Mouse (Mus musculus): Measurements from ENCODE around the gene Prr5l. TPM values are rescaled to one million over a fixed set of nuclear protein-coding genes. Genes with fewer than 3 reads are reported as not detected.

Gene Prr5l
- 1 to 10 TPM in 1 of 2 experiments, under 1 TPM in 1; 0.78 to 1.2 TPM for polyA plus RNA-seq (2017; shearing (Covaris generic))

DNA sequence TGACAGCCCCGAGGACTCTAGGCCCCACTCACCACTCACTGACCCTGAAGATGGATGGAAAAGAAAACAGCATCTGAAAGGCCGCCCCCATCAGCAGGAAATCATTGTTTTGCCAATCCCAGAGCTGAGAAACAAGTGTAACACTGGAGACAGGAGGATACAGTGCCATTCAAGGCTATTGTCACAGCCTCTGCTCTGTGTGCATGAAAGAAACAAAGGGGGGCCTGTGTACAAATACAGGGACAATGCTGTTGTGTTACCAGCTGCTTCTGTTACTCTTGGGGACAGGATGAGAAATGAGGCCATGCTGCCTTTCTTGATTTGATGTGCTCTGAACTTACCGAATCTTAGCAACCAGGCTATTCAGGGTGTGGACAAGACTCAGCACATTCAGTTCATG, at the start of gene Prr5l:
Gene Prr5l, minus strand, starts transcription at position 30 of the 400 bp plus-strand sequence.
- no peak for ATAC-seq

- no peak for ATAC-seq
Measured at GRCm38 (mm10) chr2:101932169-101932936, 49.5 kb upstream of the Prr5l start.

DNA sequence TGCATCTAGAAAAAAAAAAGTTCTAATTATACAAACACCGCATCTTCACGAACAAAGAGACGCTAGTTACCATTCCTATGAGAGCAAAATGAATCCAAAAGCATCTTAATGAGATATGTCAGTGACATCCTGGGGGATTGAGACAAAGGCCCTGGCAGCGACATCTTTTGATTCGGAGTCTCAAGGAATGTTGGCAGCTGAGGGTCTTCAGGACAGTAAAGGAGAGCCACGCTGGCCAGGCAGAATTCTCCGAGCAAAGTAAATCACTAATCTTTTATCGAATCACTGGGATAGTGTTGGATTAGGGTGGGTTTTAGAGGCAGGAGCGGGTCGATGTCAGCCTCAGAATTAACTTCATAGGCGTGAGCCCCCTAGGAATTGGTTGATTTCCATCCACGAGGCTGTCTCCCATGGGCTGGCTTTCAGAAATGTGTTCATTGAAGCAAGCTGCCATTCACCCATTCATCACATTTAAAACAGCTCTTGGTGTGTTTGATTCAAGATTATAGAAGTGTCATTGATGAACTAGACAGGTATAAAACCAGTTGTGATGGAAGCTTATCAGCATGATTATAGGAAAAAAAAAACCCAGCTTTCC, 42.9 kb upstream of the Prr5l start:
- no peak for ATAC-seq

DNA sequence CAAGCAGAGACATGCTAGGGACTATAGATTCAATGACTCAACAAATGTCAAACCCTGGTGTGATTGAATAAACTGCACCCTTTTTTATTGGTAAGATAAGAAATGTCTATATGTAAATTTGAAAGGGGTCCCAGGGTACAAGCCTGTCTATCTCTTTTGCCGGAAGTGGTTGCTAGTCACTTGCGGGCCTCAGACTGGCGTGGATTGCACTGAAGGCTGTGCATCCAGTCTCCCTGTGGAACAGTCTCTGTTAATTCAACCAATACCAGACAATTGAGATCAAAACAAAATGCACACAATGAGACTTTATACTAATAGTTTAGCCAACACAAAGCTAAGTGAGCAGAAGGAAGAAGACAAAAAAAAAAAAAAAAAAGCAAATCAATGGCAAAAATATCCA, 42.4 kb upstream of the Prr5l start:
- no peak for ATAC-seq

DNA sequence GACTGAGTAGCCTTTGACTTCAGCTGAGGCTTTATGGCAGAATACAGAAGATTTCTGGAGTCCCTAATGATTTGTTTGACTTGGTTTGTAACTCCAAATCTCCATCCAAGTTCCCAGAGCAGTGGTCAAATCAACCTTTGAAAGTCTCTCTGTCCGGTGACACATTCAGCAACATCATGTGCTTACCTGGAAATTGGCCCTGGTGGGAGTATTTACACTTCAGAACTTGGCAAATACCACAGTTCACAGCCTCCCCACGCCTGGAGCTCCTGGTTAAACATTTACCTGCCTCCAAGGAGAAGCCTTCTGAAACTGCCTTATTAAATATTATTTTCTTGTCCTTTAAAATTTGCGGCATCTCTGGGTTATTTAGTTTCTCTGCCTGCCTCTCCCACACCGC, 40.4 kb upstream of the Prr5l start:
- ATAC-seq: no peak

- ATAC-seq: no peak
Measured at GRCm38 (mm10) chr2:101922302-101922701, 39.5 kb upstream of the Prr5l start.

- ATAC-seq: no peak
Measured at GRCm38 (mm10) chr2:101920136-101920554, 37.3 kb upstream of the Prr5l start.

DNA sequence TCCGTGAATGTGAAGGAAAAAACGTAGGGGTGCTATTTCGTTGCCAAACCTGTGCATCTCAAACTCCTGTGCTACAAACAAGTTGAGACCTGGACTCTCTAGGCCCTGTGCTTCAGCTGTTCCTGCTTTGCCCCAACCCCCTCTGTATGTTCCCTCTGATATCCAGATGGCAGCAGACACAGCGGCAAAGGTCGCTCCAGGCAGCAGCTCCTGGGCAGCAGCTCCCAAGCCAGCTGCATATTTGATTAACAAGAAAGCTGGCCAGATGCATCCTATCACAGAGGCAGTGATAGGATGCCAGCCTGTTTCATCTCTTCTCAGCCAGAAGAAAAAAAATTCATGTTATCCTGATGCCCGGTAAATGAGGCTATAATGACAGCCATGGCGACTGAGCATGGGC, 35.7 kb upstream of the Prr5l start:
- no peak for ATAC-seq

GRCm38 (mm10) chr2:101909326-101910080, 26.7 kb upstream of the Prr5l start:
- ATAC-seq: no peak

GRCm38 (mm10) chr2:101908773-101909172, 25.9 kb upstream of the Prr5l start:
- no peak for ATAC-seq

DNA sequence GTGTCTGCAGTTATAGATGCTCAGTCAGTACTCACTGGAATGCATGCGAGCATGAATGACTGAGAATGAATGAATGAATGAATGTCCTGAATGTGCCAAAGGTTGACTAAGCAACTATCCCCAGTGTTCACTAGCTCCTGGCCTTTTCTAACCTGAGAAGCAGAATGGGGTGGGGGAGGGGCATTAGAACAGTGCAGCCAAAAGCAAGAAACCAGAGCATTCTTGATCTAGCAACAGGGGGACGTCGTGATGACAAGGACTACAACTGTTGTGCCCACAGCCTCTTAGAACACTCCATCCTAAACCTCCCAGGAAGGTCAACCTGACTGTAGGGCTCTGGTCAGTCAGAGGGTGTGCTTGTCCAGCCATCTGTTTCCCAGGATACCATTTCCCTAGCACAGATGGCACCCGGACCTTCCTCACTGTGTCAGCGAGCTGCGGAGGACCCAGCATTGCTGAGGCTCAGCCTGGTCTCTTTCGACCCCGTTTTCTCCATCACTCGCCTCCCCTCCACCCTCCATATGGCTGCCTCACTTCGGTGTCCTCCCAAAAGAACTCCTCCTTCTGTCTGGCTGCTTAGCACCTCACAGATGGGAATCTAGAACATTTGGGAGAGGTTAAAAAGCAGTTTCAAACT, 24.7 kb upstream of the Prr5l start:
- ATAC-seq: no peak

GRCm38 (mm10) chr2:101906379-101906690, 23.5 kb upstream of the Prr5l start:
- no peak for ATAC-seq

- peak; percentile 87 for ATAC-seq
Measured at GRCm38 (mm10) chr2:101905534-101906378, 22.9 kb upstream of the Prr5l start.

GRCm38 (mm10) chr2:101902196-101902595, 19.4 kb upstream of the Prr5l start:
- ATAC-seq: no peak

DNA sequence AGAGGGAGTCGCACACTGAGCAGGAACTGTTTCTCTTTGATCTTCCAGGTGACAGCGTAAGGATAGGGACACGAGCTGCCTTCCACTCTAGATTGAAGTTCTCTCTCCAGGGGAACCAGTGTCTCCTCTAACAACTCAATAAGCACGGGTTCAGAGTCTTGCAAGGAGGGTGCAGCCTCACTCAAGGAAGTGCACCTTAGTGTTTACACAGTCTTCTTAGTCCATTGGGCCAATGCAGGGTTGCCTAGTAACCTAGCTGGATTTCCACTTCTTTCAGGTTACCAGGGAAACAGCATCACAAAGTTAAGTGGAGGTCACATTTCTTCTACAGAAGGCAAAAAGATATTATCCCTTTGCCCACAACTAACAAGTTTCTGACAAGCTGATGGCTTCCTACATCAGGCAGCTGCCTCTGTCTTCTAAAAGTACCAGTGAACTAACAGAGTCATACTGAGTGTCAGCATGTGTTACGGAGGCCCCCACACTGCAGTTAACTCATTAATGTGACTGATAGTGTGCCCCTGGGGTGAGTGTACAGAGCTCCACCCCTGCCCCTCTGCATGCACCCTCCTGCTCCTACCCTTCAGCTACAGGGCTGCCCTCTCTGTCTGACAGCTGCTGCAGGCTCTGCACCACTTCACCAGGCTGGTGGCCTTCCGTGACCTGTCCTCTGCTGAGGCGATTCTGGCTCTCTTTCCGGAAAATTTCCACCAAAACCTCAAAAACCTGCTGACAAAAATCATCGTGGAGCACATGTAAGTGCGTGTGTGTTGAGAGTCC, 13.8 kb upstream of the Prr5l start:
- no peak for ATAC-seq

DNA sequence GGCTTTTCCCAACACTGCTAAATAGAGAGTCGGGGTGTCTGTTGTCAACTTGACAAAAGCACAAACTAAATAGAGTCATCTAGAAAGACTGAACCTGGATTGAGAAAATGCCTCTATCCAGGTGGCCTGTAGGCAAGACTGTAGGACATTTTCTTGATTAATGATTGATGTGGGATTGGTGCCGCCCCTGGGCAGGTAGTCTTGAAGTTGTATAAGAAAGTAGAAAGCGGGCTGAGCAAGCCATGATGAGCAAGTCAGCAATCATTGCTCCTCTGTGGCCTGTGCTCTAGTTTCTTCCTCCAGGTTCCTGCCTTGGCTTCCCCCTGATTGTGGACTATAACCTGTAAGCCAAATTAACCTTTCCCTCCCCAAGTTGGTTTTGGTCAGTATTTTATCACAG, 11.3 kb upstream of the Prr5l start:
- ATAC-seq: no peak

DNA sequence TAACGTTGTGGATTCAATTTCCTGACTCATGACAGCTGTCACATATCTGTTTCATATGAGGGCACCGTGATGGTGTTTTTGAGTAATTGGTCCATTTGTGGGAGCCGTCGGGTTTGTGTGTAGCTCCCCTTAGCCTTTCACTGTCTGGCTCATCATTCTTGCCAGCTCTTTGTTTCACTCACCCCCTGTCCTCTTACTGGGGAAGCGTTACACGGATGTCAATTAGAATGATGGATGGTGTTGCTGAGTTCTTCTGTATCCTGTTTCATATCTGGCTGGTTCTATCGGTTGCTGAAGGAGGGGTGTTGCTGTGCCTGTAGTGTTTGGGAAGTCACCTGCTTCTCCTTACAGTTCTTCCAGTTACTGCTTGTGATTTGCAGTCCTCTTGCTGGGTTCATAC, 8.3 kb upstream of the Prr5l start:
- ATAC-seq: no peak

DNA sequence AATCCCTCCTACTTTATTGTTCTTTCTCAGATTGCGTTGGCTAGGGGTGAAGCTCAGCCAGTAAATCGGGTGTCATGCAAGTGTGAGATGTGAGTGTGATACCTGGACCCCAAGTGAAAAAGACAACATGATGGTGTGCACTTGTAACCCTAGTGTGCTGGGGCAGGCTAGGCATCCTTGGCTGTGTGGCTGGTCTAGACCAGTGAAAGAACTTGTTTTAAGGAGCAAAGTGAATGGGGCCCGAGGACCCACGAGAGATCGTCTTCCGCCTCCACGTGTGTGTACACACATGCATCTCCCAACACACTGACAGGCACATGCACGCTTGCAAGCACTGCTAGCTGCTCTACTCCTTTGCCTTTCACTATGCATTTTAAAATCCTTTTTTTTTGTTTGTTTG, 6.1 kb upstream of the Prr5l start:
- no peak for ATAC-seq

- ATAC-seq: peak; percentile 100
Measured at GRCm38 (mm10) chr2:101885768-101886438, 3.1 kb upstream of the Prr5l start, which contains the start of gene Commd9. Commd9 (plus strand) TSS chr2:101886247.

DNA sequence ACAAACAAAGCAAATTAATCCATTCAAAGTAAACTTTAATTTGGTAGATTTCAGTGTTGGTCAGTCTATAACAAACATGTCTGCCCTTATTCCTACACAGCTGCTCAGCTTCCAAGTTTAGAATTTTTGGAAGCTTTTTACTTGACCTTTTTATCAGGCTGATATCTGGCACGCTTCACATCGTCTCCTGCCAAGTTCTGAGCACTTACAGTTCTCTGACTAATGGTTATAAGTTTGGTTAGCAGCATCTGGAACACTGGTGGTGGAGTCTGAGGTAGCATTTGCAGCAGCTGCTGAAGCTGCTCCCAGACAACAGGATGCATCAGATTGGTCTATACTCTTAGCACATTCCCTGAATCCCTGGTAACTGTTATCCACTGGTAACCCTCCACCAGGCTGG, 1.5 kb upstream of the Prr5l start:
- no peak for ATAC-seq

Data from activated CD4-positive, CD25-positive, alpha-beta regulatory T cell, adult 4 months (primary cell).